Mouse (Mus musculus) hindbrain, embryonic 13.5 days (tissue): ENCODE measurements at regions not wholly inside any gene's neighbourhood (a gene's known extent, or its start where the extent isn't known, plus 50 kb on each side); places are given as distances from the start of the nearest gene placed in this dataset.

Experiments used
- ATAC-seq: fragments of 200-750 bp; cut with Nextera tagmentation; 2 replicates; pipeline ENCODE4 v1.8.0; 2017; ENCODE audit warnings: moderate TSS enrichment; ENCODE audit not compliant: low FRiP score
- H3K27ac ChIP-seq: fragments of 300-500 bp; sonication (generic); 2 replicates; pipeline ENCODE4 v1.5.1; 2015; ENCODE audit warnings: inconsistent platforms, mild to moderate bottlenecking, moderate library complexity
- H3K27me3 ChIP-seq: fragments of 300-500 bp; sonication (generic); 2 replicates; pipeline ENCODE4 v1.6.1; 2015; ENCODE audit warnings: mild to moderate bottlenecking, inconsistent platforms
- H3K36me3 ChIP-seq: fragments of 300-500 bp; sonication (generic); 2 replicates; pipeline ENCODE4 v1.6.1; 2015; ENCODE audit warnings: mild to moderate bottlenecking, inconsistent platforms
- H3K4me1 ChIP-seq: fragments of 300-500 bp; sonication (generic); replicated peaks from 2 replicates; pipeline ENCODE4 v1.6.1; 2015; ENCODE audit warnings: inconsistent platforms
- H3K4me2 ChIP-seq: fragments of 300-500 bp; sonication (generic); 2 replicates; pipeline ENCODE4 v1.6.1; 2015; ENCODE audit warnings: inconsistent platforms, mild to moderate bottlenecking, moderate library complexity
- H3K4me3 ChIP-seq: fragments of 300-500 bp; sonication (generic); 2 replicates; pipeline ENCODE4 v1.5.1; 2015; ENCODE audit warnings: mild to moderate bottlenecking, inconsistent platforms
- H3K9ac ChIP-seq: fragments of 300-500 bp; sonication (generic); 2 replicates; pipeline ENCODE4 v1.6.1; 2015; ENCODE audit warnings: mild to moderate bottlenecking, inconsistent platforms
- H3K9me3 ChIP-seq: fragments of 300-500 bp; sonication (generic); 2 replicates; pipeline ENCODE4 v1.6.1; 2016; ENCODE audit warnings: inconsistent platforms
- WGBS: fragments of 180-500 bp; shearing (Covaris S2); methylation state at CpG from one replicate; pipeline ENCODE4 v1.1.7; 2015; 5-methylcytosine and 5-hydroxymethylcytosine counted together

GRCm38 (mm10) chr11:45624233-45624632 is 227.6 kb upstream of the Clint1 start:
- WGBS, result 77% methylated on average over 7 of the region's 7 CpGs

GRCm38 (mm10) chr11:45629250-45629649 is 222.6 kb upstream of the Clint1 start:
- no peaks in the 10 kb centered on the region for H3K27me3 ChIP-seq

More at GRCm38 (mm10) chr11:45624233-45624632, 227.6 kb upstream of the Clint1 start:
- Histone ChIP-seq H3K4me2 (no peak overlapping the region), H3K27me3 (no peaks in the 10 kb centered on the region), H3K27ac (no peak overlapping the region), H3K9ac (no peak overlapping the region), H3K4me1 (no peaks in the 10 kb centered on the region), H3K4me3 (no peak overlapping the region), H3K9me3 (no peaks in the 10 kb centered on the region), H3K36me3 (no peaks in the 10 kb centered on the region)
- ATAC-seq, result no peak

GRCm38 (mm10) chr11:45634535-45635235 is 217.2 kb upstream of the Clint1 start:
- no peaks in the 10 kb centered on the region for H3K4me1 ChIP-seq
- no peak overlapping the region for H3K4me3 ChIP-seq
- no peak overlapping the region for H3K9ac ChIP-seq
- no peak overlapping the region for H3K4me2 ChIP-seq
- H3K27me3 ChIP-seq, result no peaks in the 10 kb centered on the region
- H3K9me3 ChIP-seq, result no peaks in the 10 kb centered on the region
- no peak for ATAC-seq
- no peak overlapping the region for H3K27ac ChIP-seq
- no peaks in the 10 kb centered on the region for H3K36me3 ChIP-seq
- WGBS, result 80% methylated on average over 10 of the region's 10 CpGs

More at GRCm38 (mm10) chr11:45629250-45629649, 222.6 kb upstream of the Clint1 start:
- no peak for ATAC-seq
- Histone ChIP-seq H3K27ac (no peak overlapping the region), H3K36me3 (no peaks in the 10 kb centered on the region), H3K9ac (no peak overlapping the region), H3K4me2 (no peak overlapping the region), H3K4me3 (no peak overlapping the region), H3K4me1 (no peaks in the 10 kb centered on the region), H3K9me3 (no peaks in the 10 kb centered on the region)
- 23% methylated on average over 1 of the region's 1 CpGs for WGBS

- H3K9ac ChIP-seq, result no peak overlapping the region
- no peaks in the 10 kb centered on the region for H3K9me3 ChIP-seq
- 94% methylated on average over 4 of the region's 4 CpGs for WGBS
- H3K36me3 ChIP-seq, result no peaks in the 10 kb centered on the region
- H3K27ac ChIP-seq, result no peak overlapping the region
- no peaks in the 10 kb centered on the region for H3K4me1 ChIP-seq
- no peaks in the 10 kb centered on the region for H3K27me3 ChIP-seq
- no peak overlapping the region for H3K4me3 ChIP-seq
- no peak for ATAC-seq
- no peak overlapping the region for H3K4me2 ChIP-seq
Observed at GRCm38 (mm10) chr11:45635896-45636295, 216.0 kb upstream of the Clint1 start.

- H3K4me3 ChIP-seq, result no peak overlapping the region
- H3K4me1 ChIP-seq, result no peaks in the 10 kb centered on the region
- H3K27ac ChIP-seq, result no peak overlapping the region
- no peak overlapping the region for H3K4me2 ChIP-seq
- 81% methylated on average over 6 of the region's 6 CpGs for WGBS
- H3K9me3 ChIP-seq, result no peaks in the 10 kb centered on the region
- H3K9ac ChIP-seq, result no peak overlapping the region
- no peaks in the 10 kb centered on the region for H3K27me3 ChIP-seq
- no peaks in the 10 kb centered on the region for H3K36me3 ChIP-seq
- ATAC-seq, result no peak
Observed at GRCm38 (mm10) chr11:45639236-45639635, 212.6 kb upstream of the Clint1 start.

- ATAC-seq, result no peak
- Histone ChIP-seq H3K36me3 (no peaks in the 10 kb centered on the region), H3K4me3 (no peak overlapping the region), H3K4me2 (no peak overlapping the region), H3K4me1 (no peaks in the 10 kb centered on the region), H3K27me3 (no peaks in the 10 kb centered on the region), H3K9ac (no peak overlapping the region), H3K9me3 (no peaks in the 10 kb centered on the region), H3K27ac (no peak overlapping the region)
- WGBS, result 85% methylated on average over 9 of the region's 9 CpGs
Observed at GRCm38 (mm10) chr11:45642142-45642756, 209.6 kb upstream of the Clint1 start.

- 64% methylated on average over 12 of the region's 12 CpGs for WGBS
- no peak overlapping the region for H3K4me2 ChIP-seq
- H3K4me3 ChIP-seq, result no peak overlapping the region
- no peak overlapping the region for H3K9ac ChIP-seq
- peak; percentile 61; the same call in 1 of the 2 replicates for ATAC-seq
- no peaks in the 10 kb centered on the region for H3K9me3 ChIP-seq
- no peaks in the 10 kb centered on the region for H3K4me1 ChIP-seq
- no peaks in the 10 kb centered on the region for H3K36me3 ChIP-seq
- no peaks in the 10 kb centered on the region for H3K27me3 ChIP-seq
- peak overlapping the region; percentile 31; the same call in 1 of the 2 replicates for H3K27ac ChIP-seq
Observed at GRCm38 (mm10) chr11:45643629-45644325, 208.1 kb upstream of the Clint1 start.

- 68% methylated on average over 3 of the region's 3 CpGs for WGBS
- Histone ChIP-seq H3K27ac (no peak overlapping the region), H3K36me3 (no peaks in the 10 kb centered on the region), H3K9ac (no peak overlapping the region), H3K4me3 (no peak overlapping the region), H3K9me3 (no peaks in the 10 kb centered on the region), H3K4me2 (no peak overlapping the region), H3K27me3 (no peaks in the 10 kb centered on the region), H3K4me1 (no peaks in the 10 kb centered on the region)
- ATAC-seq, result no peak
Observed at GRCm38 (mm10) chr11:45645815-45646214, 206.0 kb upstream of the Clint1 start.

GRCm38 (mm10) chr11:45647888-45648287 is 204.0 kb upstream of the Clint1 start:
- H3K27ac ChIP-seq, result no peak overlapping the region
- no peak overlapping the region for H3K4me3 ChIP-seq
- no peak for ATAC-seq
- no peak overlapping the region for H3K9ac ChIP-seq
- 70% methylated on average over 3 of the region's 3 CpGs for WGBS
- no peaks in the 10 kb centered on the region for H3K36me3 ChIP-seq
- no peaks in the 10 kb centered on the region for H3K27me3 ChIP-seq
- no peaks in the 10 kb centered on the region for H3K9me3 ChIP-seq
- no peak overlapping the region for H3K4me2 ChIP-seq
- no peaks in the 10 kb centered on the region for H3K4me1 ChIP-seq

- Histone ChIP-seq H3K36me3 (no peaks in the 10 kb centered on the region), H3K4me3 (no peak overlapping the region), H3K9ac (no peak overlapping the region), H3K9me3 (no peaks in the 10 kb centered on the region), H3K27me3 (no peaks in the 10 kb centered on the region), H3K27ac (no peak overlapping the region), H3K4me1 (no peaks in the 10 kb centered on the region), H3K4me2 (no peak overlapping the region)
- ATAC-seq, result no peak
- WGBS, result 89% methylated on average over 4 of the region's 4 CpGs
Observed at GRCm38 (mm10) chr11:45656260-45656659, 195.6 kb upstream of the Clint1 start.

- ATAC-seq, result no peak
- H3K27ac ChIP-seq, result no peak overlapping the region
- H3K27me3 ChIP-seq, result 0 out of 2 replicates have a peak, but pooled peaks cover 2% of the 10 kb centered on the region
Observed at GRCm38 (mm10) chr11:45670156-45670830, 181.6 kb upstream of the Clint1 start.

GRCm38 (mm10) chr11:45678666-45679292 is 173.1 kb upstream of the Clint1 start:
- no peak overlapping the region for H3K9ac ChIP-seq
- no peaks in the 10 kb centered on the region for H3K27me3 ChIP-seq
- ATAC-seq, result peak; percentile 71
- no peaks in the 10 kb centered on the region for H3K9me3 ChIP-seq
- peak overlapping the region; percentile 13; the same call in 1 of the 2 replicates for H3K4me2 ChIP-seq
- H3K4me1 ChIP-seq, result peaks cover 5% of the 10 kb centered on the region; the same call in 1 of the 2 replicates
- peak overlapping the region; percentile 63 for H3K27ac ChIP-seq
- 45% methylated on average over 11 of the region's 11 CpGs for WGBS
- H3K36me3 ChIP-seq, result no peaks in the 10 kb centered on the region
- no peak overlapping the region for H3K4me3 ChIP-seq

More at GRCm38 (mm10) chr11:45670156-45670830, 181.6 kb upstream of the Clint1 start:
- no peaks in the 10 kb centered on the region for H3K9me3 ChIP-seq
- H3K4me2 ChIP-seq, result no peak overlapping the region
- no peak overlapping the region for H3K4me3 ChIP-seq
- H3K4me1 ChIP-seq, result peaks cover 6% of the 10 kb centered on the region; the same call in 1 of the 2 replicates
- 42% methylated on average over 8 of the region's 8 CpGs for WGBS
- H3K9ac ChIP-seq, result no peak overlapping the region
- H3K36me3 ChIP-seq, result no peaks in the 10 kb centered on the region
